Mouse (Mus musculus): ENCODE data around the gene Fgd4. TPM values are rescaled to one million over a fixed set of nuclear protein-coding genes. Genes with fewer than 3 reads are reported as not detected.
"Not testable (repeated sequence)": the region's sequence is repeated elsewhere in the genome, so short reads cannot be mapped to it uniquely, and the experiment has no call there.

Fgd4 gene
- polyA plus RNA-seq, 1 experiment, result 0.11 TPM

DNA sequence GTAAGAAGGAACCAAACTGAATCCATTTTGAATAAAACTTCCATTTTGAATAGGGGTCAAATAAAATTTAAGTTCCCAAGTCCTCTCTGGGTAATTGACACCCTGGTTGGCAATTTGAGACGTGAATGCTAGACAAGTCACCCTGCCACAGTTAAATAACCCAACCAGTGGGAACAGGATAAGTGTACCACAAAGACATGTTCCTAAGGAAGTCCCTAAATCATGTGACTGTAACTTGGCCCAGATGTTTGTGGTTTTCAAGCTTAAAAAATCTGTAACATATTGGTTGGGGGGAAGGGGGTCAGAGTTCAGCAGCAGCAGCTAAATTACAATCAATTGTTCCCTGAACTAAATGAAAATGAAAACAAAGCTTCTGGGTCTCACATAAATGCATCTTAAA lies 161.9 kb downstream of the Fgd4 start:
- no peak overlapping the region for H3K4me3 ChIP-seq (ENCODE audit: insufficient read depth, poor library complexity, severe bottlenecking)
- TF ChIP-seq MYOD1 (IDR thresholded peaks at IDR 0.05; ENCODE audit: control insufficient read depth, insufficient read length, low read depth) (no peak), MYOG (IDR thresholded peaks at IDR 0.05; ENCODE audit: control insufficient read depth, extremely low read depth, insufficient read length) (no peak)
- H3K79me2 ChIP-seq (ENCODE audit: control insufficient read depth, insufficient read depth), result no peaks in the 10 kb centered on the region
- no peaks in the 10 kb centered on the region for H3K36me3 ChIP-seq (ENCODE audit: control insufficient read depth, insufficient read depth)
- no peak overlapping the region for H3ac ChIP-seq (ENCODE audit: control insufficient read depth, insufficient read length, low read depth)
- no peaks in the 10 kb centered on the region for H3K79me3 ChIP-seq (ENCODE audit: low read depth)
- no peaks in the 10 kb centered on the region for H3K27me3 ChIP-seq (ENCODE audit: control insufficient read depth, insufficient read depth, insufficient read length)

DNA sequence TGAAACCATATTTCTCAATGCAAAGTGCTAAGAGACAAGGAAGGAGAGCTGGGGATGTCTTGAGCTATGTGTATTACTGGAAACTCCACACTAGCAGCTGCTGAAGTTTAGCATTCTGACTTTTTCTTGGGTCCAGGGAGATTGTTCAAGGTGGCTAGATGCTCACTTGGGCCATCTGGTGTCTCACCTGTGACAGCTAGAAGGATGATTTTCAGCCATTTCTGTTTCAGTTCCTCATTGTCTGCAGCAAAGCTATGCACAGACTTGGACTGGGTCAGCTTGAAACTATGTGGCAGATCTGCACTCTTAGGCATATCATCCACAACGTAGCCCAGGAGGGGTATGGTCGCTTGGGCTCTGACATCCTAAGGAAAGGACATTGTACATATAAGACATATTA lies 177.9 kb downstream of the Fgd4 start:
- TF ChIP-seq CEBPB (IDR thresholded peaks at IDR 0.05; ENCODE audit: low read depth), result no peak
- TF ChIP-seq CTCF (IDR thresholded peaks at IDR 0.05; ENCODE audit: control insufficient read depth, insufficient read depth, insufficient read length), result no peak
- TF ChIP-seq MAX (IDR thresholded peaks at IDR 0.05), result no peak
- no peak for TF ChIP-seq MYOD1 (IDR thresholded peaks at IDR 0.05; ENCODE audit: control insufficient read depth, insufficient read length, low read depth)
- TF ChIP-seq MYOG (IDR thresholded peaks at IDR 0.05; ENCODE audit: control insufficient read depth, extremely low read depth, insufficient read length), result no peak
- no peak for TF ChIP-seq USF1 (IDR thresholded peaks at IDR 0.05; ENCODE audit: low read depth)
- TF ChIP-seq FOSL1 (IDR thresholded peaks at IDR 0.05; ENCODE audit: insufficient read depth, low read length, poor library complexity, severe bottlenecking), result no peak
- no peak overlapping the region for H3K4me3 ChIP-seq (ENCODE audit: insufficient read depth, poor library complexity, severe bottlenecking)
- no peaks in the 10 kb centered on the region for H3K79me2 ChIP-seq (ENCODE audit: control insufficient read depth, insufficient read depth)
- H3K27me3 ChIP-seq (ENCODE audit: control insufficient read depth, insufficient read depth, insufficient read length), result no peaks in the 10 kb centered on the region
- H3K36me3 ChIP-seq (ENCODE audit: control insufficient read depth, insufficient read depth), result no peaks in the 10 kb centered on the region
- H3K79me3 ChIP-seq (ENCODE audit: low read depth), result no peaks in the 10 kb centered on the region
- no peak overlapping the region for H3ac ChIP-seq (ENCODE audit: control insufficient read depth, insufficient read length, low read depth)

DNA sequence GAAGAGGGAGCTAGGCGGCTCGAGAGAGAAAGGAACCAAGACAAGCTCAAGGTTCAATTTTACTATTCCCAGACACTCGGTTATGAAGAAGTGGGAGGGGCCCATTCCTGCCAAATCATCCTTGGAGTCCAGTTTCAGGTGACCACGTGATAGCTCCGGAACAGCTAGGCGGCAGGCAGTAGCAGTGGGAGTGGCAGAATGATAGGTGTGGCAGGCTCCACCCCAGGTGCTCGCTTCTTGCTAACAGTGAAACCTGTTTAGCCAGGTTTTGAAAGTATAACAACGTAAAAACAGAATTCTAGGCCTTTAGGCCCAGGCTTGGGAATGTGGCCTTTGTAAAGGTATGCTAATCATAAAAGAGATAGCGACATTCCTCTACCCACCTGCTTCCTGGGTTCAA lies 233.1 kb downstream of the Fgd4 start:
- H3ac ChIP-seq (ENCODE audit: control insufficient read depth, insufficient read length, low read depth); H3K79me2 ChIP-seq (ENCODE audit: control insufficient read depth, insufficient read depth); H3K79me3 ChIP-seq (ENCODE audit: low read depth); H3K4me3 ChIP-seq (ENCODE audit: insufficient read depth, poor library complexity, severe bottlenecking); H3K27me3 ChIP-seq (ENCODE audit: control insufficient read depth, insufficient read depth, insufficient read length); H3K36me3 ChIP-seq (ENCODE audit: control insufficient read depth, insufficient read depth): not testable (repeated sequence)

Other genes with a start within 250 kb of the Fgd4 start
- 12.4 TPM for gene Dnm1l, start 241.6 kb downstream of the Fgd4 start, polyA plus RNA-seq (2012; fragmentation: generic; extraction: Trizol)
- gene Olfr19, start 75.9 kb upstream of the Fgd4 start, polyA plus RNA-seq (2012; fragmentation: generic; extraction: Trizol), result not detected
- not detected for gene Spag6l, start 228.9 kb upstream of the Fgd4 start, polyA plus RNA-seq (2012; fragmentation: generic; extraction: Trizol)

Data from C2C12 (cell line).